Mouse (Mus musculus) liver, embryonic 16.5 days (tissue): ENCODE measurements around the gene Acin1. TPM values are rescaled to one million over a fixed set of nuclear protein-coding genes. Genes with fewer than 3 reads are reported as not detected.
A peak's percentile ranks its signal among the peaks of the same experiment; 100 is the strongest.

ENCODE experiments used
- ATAC-seq: fragments of 200-750 bp; cut with Nextera tagmentation; 2 replicates; pipeline ENCODE4 v1.8.0; 2017; ENCODE audit warnings: low read depth, mild to moderate bottlenecking, moderate number of reproducible peaks, moderate library complexity
- H3K27ac ChIP-seq: fragments of 300-500 bp; sonication (generic); 2 replicates; pipeline ENCODE4 v1.5.1; 2014; ENCODE audit warnings: mild to moderate bottlenecking, low read length
- H3K27me3 ChIP-seq: fragments of 300-500 bp; sonication (generic); 2 replicates; pipeline ENCODE4 v1.6.1; 2014; ENCODE audit warnings: low read depth, low read length, mixed read lengths; ENCODE audit not compliant: control insufficient read depth, insufficient read depth
- H3K36me3 ChIP-seq: fragments of 300-500 bp; sonication (generic); 2 replicates; pipeline ENCODE4 v1.6.1; 2014; ENCODE audit warnings: mild to moderate bottlenecking; ENCODE audit not compliant: control insufficient read depth, insufficient read depth
- H3K4me1 ChIP-seq: fragments of 300-500 bp; sonication (generic); 2 replicates; pipeline ENCODE4 v1.6.1; 2014; ENCODE audit warnings: low read depth, low read length, mixed read lengths; ENCODE audit not compliant: control insufficient read depth
- H3K4me2 ChIP-seq: fragments of 300-500 bp; sonication (generic); 2 replicates; pipeline ENCODE4 v1.6.1; 2014; ENCODE audit warnings: low read depth, low read length, mixed read lengths
- H3K4me3 ChIP-seq: fragments of 300-500 bp; sonication (generic); 2 replicates; pipeline ENCODE4 v1.5.1; 2014; ENCODE audit warnings: low read depth, mild to moderate bottlenecking, low read length
- H3K9ac ChIP-seq: fragments of 300-500 bp; sonication (generic); 2 replicates; pipeline ENCODE4 v1.6.1; 2014; ENCODE audit warnings: low read depth, low read length
- H3K9me3 ChIP-seq: fragments of 300-500 bp; sonication (generic); replicated peaks from 2 replicates; pipeline ENCODE4 v1.6.1; 2016; ENCODE audit warnings: low read length; ENCODE audit not compliant: control insufficient read depth
- WGBS: fragments of 180-500 bp; shearing (Covaris S2); extraction: QIAGEN DNeasy Blood & Tissue Kit; methylation state at CpG from one replicate; pipeline ENCODE4 v1.1.7; 2014; ENCODE audit not compliant: insufficient replicate concordance; 5-methylcytosine and 5-hydroxymethylcytosine counted together
- polyA plus RNA-seq: library from polyadenylated mRNA; unstranded; fragments of >200 nt; fragmentation: Nextera tagmentation; extraction: Ambion mirVana; gene quantifications from 2 replicates; pipeline ENCODE4 v1.2.1, GENCODE M21; 2015

Gene Acin1
- polyA plus RNA-seq, 1 experiment from 2014 or later = 43.5 TPM

DNA sequence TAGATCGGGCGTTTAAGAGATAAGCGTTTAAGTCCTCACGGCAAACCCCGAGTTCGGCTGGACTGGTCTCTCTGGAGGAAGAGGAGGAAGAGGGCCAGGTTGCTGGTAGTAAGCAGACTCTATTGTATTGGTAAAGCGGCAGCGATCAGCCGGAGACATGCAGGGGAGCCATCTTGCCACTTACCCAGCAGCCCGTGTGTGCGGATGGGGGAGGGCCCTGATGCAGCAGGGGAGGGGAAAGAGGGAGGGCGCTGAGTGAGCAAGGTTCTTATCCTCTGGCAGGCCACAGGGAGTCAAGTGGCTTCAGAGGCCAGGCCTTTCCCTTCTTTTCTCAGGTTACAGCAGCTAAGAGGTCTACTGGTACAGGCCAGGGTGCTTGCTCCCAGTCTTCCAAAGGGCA lies 33.2 kb downstream of the Acin1 start:
- H3K27ac ChIP-seq = peak overlapping the region; percentile 63
- H3K4me1 ChIP-seq = peaks cover 23% of the 10 kb centered on the region
- peak overlapping the region; percentile 74 for H3K4me3 ChIP-seq
- peaks cover 51% of the 10 kb centered on the region for H3K36me3 ChIP-seq
- peak overlapping the region; percentile 71 for H3K4me2 ChIP-seq
- H3K9me3 ChIP-seq = no peaks in the 10 kb centered on the region
- H3K27me3 ChIP-seq = no peaks in the 10 kb centered on the region
- ATAC-seq = peak; percentile 90
- peak overlapping the region; percentile 77 for H3K9ac ChIP-seq
- 1% methylated on average over 12 of the region's 12 CpGs for WGBS

DNA sequence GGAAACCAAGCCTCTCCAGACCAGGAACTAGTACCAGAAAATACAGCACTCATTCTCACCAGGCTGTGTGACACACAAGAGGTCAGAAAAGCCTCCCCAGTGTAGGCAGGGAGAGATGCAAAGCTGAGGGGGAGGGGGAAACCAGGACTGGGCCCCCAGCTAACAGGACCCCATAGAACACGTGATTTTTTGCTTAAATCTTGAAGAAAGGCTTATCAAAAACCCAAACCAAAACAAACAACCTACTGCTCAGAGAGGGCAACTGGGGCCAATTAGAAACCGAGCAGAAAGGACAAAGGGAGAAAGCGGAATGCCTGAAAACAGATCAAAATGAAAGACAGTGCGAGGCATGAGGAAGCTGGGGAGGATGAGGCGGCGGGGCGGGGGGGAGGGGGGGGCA lies 33.9 kb downstream of the Acin1 start:
- H3K27ac ChIP-seq = no peak overlapping the region; the same call in 1 of the 2 replicates
- H3K4me1 ChIP-seq = peaks cover 23% of the 10 kb centered on the region
- peak overlapping the region; percentile 74 for H3K4me3 ChIP-seq
- peaks cover 51% of the 10 kb centered on the region for H3K36me3 ChIP-seq
- 0% methylated on average over 7 of the region's 7 CpGs for WGBS
- H3K9ac ChIP-seq = peak overlapping the region; percentile 77
- no peaks in the 10 kb centered on the region for H3K9me3 ChIP-seq
- H3K27me3 ChIP-seq = no peaks in the 10 kb centered on the region
- peak overlapping the region; percentile 71 for H3K4me2 ChIP-seq
- no peak for ATAC-seq

DNA sequence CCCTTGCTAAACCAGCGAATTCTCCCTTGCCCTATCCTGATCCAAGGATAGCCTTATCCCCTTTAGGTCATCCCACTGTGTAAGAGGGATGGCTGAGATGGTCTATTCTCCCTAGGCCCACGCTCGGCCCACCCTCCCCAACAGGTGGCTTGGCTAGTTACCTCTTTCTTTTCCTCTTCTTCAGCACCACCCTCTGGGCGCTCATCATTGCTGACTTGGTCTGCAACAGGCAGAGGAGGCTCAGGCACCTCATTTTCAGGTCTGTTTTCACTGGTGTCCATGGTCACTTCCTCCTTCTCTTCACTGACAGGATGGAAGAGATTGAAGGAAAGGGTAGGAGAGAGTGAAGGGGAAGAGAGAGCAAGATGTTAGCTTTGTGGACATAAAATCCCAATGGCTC lies 35.2 kb downstream of the Acin1 start:
- Histone ChIP-seq H3K4me1 (peaks cover 23% of the 10 kb centered on the region), H3K36me3 (peaks cover 47% of the 10 kb centered on the region), H3K27me3 (no peaks in the 10 kb centered on the region), H3K9me3 (no peaks in the 10 kb centered on the region), H3K4me3 (no peak overlapping the region), H3K9ac (no peak overlapping the region), H3K27ac (no peak overlapping the region), H3K4me2 (no peak overlapping the region)
- 65% methylated on average over 4 of the region's 4 CpGs for WGBS
- no peak for ATAC-seq

GRCm38 (mm10) chr14:54650621-54651454 lies 35.9 kb downstream of the Acin1 start:
- no peak overlapping the region for H3K27ac ChIP-seq
- H3K36me3 ChIP-seq = peaks cover 50% of the 10 kb centered on the region
- no peaks in the 10 kb centered on the region for H3K9me3 ChIP-seq
- H3K4me1 ChIP-seq = peaks cover 23% of the 10 kb centered on the region
- 53% methylated on average over 23 of the region's 23 CpGs for WGBS
- no peak overlapping the region for H3K9ac ChIP-seq
- H3K27me3 ChIP-seq = no peaks in the 10 kb centered on the region
- H3K4me3 ChIP-seq = no peak overlapping the region
- peak; percentile 54 for ATAC-seq
- H3K4me2 ChIP-seq = no peak overlapping the region

DNA sequence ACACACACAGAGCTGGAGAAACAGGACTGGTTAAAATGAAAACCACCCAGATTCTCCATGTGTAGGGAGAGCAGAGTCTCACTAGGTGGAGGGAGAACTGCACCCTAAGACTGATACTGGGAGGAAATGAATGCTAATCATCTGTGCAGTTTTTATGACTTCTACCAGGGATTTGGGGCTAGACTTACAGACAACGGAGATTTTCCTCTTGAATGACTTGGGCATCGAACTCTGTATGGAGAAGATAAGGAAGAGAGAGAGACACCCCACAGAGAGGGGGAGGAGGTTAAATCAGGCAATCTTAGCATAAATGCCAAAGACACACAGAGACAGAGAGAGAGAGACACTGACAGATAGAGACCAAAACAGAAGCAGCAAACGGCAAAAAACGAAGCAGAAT lies 38.8 kb downstream of the Acin1 start:
- peaks cover 72% of the 10 kb centered on the region for H3K36me3 ChIP-seq
- WGBS = 37% methylated on average over 4 of the region's 4 CpGs

GRCm38 (mm10) chr14:54646898-54647636 lies 39.7 kb downstream of the Acin1 start:
- no peak overlapping the region for H3K4me2 ChIP-seq
- ATAC-seq = no peak
- no peak overlapping the region for H3K27ac ChIP-seq
- no peaks in the 10 kb centered on the region for H3K9me3 ChIP-seq
- peaks cover 9% of the 10 kb centered on the region for H3K4me1 ChIP-seq
- 93% methylated on average over 8 of the region's 8 CpGs for WGBS
- H3K36me3 ChIP-seq = peaks cover 79% of the 10 kb centered on the region
- H3K9ac ChIP-seq = no peak overlapping the region
- H3K4me3 ChIP-seq = no peak overlapping the region
- no peaks in the 10 kb centered on the region for H3K27me3 ChIP-seq

More for the DNA sequence above, 38.8 kb downstream of the Acin1 start:
- Histone ChIP-seq H3K4me3 (no peak overlapping the region), H3K27me3 (no peaks in the 10 kb centered on the region), H3K4me2 (no peak overlapping the region), H3K9ac (no peak overlapping the region), H3K9me3 (no peaks in the 10 kb centered on the region), H3K27ac (no peak overlapping the region), H3K4me1 (peaks cover 16% of the 10 kb centered on the region)
- ATAC-seq = no peak

- Histone ChIP-seq H3K4me1 (peaks cover 5% of the 10 kb centered on the region; the same call in 1 of the 2 replicates), H3K9me3 (no peaks in the 10 kb centered on the region), H3K36me3 (peaks cover 77% of the 10 kb centered on the region), H3K27me3 (no peaks in the 10 kb centered on the region), H3K27ac (no peak overlapping the region), H3K4me3 (no peak overlapping the region), H3K4me2 (no peak overlapping the region), H3K9ac (no peak overlapping the region)
- ATAC-seq = no peak
- WGBS = 94% methylated on average over 17 of the region's 17 CpGs
These were observed 40.3 kb downstream of the Acin1 start for GRCm38 (mm10) chr14:54646455-54646854.

- Histone ChIP-seq H3K27ac (no peak overlapping the region), H3K9me3 (no peaks in the 10 kb centered on the region), H3K9ac (no peak overlapping the region), H3K4me2 (no peak overlapping the region), H3K4me3 (no peak overlapping the region), H3K36me3 (peaks cover 59% of the 10 kb centered on the region), H3K27me3 (peaks cover 15% of the 10 kb centered on the region), H3K4me1 (peaks cover 7% of the 10 kb centered on the region; the same call in 1 of the 2 replicates)
- WGBS = 88% methylated on average over 9 of the region's 9 CpGs
- ATAC-seq = no peak
These were observed 42.4 kb downstream of the Acin1 start for GRCm38 (mm10) chr14:54644294-54644693.

DNA sequence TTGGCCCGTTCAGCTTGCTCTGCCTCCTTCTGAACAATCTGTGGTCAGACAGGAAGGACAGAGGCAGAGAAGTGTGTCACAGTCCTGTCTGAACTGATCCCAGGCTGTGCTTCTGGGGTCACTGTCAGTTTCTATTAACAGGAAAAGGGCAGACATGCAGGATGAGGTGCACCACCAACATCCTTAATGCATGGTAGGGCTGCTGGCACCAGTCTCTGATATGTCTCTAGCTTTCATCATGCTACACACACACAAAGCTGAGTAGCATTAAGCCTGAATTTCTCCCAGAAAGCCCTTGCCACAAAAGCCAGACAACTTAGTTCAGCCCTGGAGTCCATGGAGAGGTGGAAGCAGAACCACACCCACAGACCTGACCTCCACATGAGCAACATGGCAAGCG lies 43.7 kb downstream of the Acin1 start:
- no peak overlapping the region for H3K9ac ChIP-seq
- H3K9me3 ChIP-seq = no peaks in the 10 kb centered on the region
- H3K36me3 ChIP-seq = peaks cover 52% of the 10 kb centered on the region
- H3K4me1 ChIP-seq = peaks cover 7% of the 10 kb centered on the region; the same call in 1 of the 2 replicates
- no peak overlapping the region for H3K4me3 ChIP-seq
- H3K27ac ChIP-seq = no peak overlapping the region
- H3K4me2 ChIP-seq = no peak overlapping the region
- no peak for ATAC-seq
- H3K27me3 ChIP-seq = peaks cover 19% of the 10 kb centered on the region
- 80% methylated on average over 2 of the region's 2 CpGs for WGBS
